Mouse (Mus musculus) lung, postnatal 0 days (tissue): ENCODE measurements around the gene Efcc1.

Source experiments
- CTCF ChIP-seq: IDR thresholded peaks from 2 replicates; pipeline ENCODE4 v1.5.1; 2016; ENCODE audit warnings: antibody characterized with exemption, mild to moderate bottlenecking
- EP300 ChIP-seq: IDR thresholded peaks from 2 replicates; pipeline ENCODE4 v1.6.1; 2016; ENCODE audit warnings: antibody characterized with exemption, mild to moderate bottlenecking, control low read depth

DNA sequence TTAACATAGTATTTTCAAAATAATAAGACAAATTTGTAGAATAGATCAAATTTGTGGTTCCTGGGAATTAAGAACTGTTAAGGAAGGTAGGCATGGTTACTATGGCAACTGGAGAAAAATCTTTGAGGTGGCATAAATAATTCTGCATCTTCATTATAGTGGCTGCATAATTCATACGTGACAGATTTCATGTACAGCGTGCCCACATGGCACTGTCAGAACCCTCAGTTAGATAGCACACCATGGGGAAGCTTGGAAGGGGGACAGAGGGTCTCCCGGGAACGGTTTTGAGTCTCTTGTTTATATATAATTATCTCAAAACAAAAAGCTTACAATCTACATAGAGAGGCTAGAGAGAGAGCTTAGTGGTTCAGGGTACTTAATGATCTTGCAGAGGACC, 34.1 kb upstream of the Efcc1 start:
- TF ChIP-seq CTCF (no peak), EP300 (no peak)
